Mouse (Mus musculus): Measurements from ENCODE around the gene Tdrd7. TPM values are rescaled to one million over a fixed set of nuclear protein-coding genes. Genes with fewer than 3 reads are reported as not detected.

The Tdrd7 gene
- polyA plus RNA-seq, 1 experiment from 2014 or later, result 20.4 TPM

DNA sequence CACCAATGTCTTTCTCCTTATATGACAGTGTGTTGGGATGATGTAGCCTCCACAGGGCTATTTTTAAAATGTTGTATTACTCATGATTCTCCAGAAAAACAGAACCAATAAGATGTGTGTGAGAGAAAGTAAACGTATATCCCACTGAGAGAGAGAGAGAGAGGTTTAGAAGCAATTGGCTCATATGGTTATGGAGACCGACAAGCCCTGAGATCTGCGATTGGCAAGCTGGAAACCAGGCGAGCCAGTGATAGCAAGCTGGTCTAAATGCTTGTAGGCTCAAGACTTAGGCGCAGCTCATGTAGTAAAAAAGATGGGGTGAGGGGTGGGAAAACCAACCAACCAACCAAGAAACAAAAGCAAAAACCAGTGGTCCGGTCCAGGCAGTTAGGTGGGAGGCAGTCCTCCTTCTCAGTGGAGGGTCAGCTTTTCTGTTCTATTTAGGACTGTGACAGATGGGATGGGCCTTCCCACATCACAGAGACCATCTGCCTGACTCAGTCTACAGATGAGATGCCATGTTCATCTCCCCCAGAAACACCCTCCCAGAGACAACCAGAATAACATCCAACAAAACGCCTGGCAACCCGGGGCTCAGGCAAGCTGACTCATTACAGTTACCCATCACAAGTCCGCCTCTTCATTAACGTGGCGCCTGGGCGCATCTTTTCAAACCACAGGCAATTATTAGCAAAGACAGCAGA, 96.3 kb downstream of the Tdrd7 start:
- 84% methylated on average over 12 of the region's 12 CpGs for WGBS
- ATAC-seq (ENCODE audit: low FRiP score), result 0 out of 2 replicates have a peak, but pooled peaks have one; percentile 32
- no peak overlapping the region for H3K4me2 ChIP-seq (replicated peaks)
- peaks cover 6% of the 10 kb centered on the region for H3K4me1 ChIP-seq
- no peaks in the 10 kb centered on the region for H3K36me3 ChIP-seq
- H3K27ac ChIP-seq, result no peak overlapping the region
- peaks cover 7% of the 10 kb centered on the region; the same call in 1 of the 2 replicates for H3K9me3 ChIP-seq (replicated peaks)
- no peak overlapping the region for H3K9ac ChIP-seq
- H3K4me3 ChIP-seq, result no peak overlapping the region
- H3K27me3 ChIP-seq, result no peaks in the 10 kb centered on the region; the same call in 1 of the 2 replicates

GRCm38 (mm10) chr4:46063841-46064240, 98.7 kb downstream of the Tdrd7 start:
- no peaks in the 10 kb centered on the region; the same call in 1 of the 2 replicates for H3K27me3 ChIP-seq
- no peak overlapping the region for H3K4me3 ChIP-seq
- no peak overlapping the region for H3K9ac ChIP-seq
- H3K4me2 ChIP-seq (replicated peaks), result no peak overlapping the region
- H3K4me1 ChIP-seq, result peaks cover 6% of the 10 kb centered on the region
- H3K9me3 ChIP-seq (replicated peaks), result no peaks in the 10 kb centered on the region
- no peak for ATAC-seq (ENCODE audit: low FRiP score)
- no peaks in the 10 kb centered on the region for H3K36me3 ChIP-seq
- H3K27ac ChIP-seq, result no peak overlapping the region
- WGBS, result 78% methylated on average over 4 of the region's 4 CpGs

DNA sequence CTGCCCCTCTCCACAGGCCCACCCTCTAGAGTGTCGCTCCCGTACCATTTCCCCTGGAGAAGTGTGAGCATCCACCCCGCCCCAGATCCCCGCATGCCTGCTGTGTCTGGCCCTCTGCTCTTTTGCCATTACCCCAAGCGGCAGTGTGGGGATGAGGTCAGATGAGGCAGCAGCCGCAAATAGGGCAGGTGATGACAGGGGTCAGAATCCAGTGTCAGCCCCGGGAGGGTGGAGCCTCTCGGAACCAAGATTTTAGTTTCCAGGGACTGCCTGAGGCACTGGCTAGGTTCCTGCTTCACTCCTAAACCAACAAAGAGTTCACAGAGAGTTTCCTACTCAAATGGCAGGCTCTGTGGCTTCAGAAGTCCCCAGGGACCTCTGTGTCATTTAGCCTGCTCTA, 99.1 kb downstream of the Tdrd7 start:
- no peak overlapping the region for H3K9ac ChIP-seq
- no peak overlapping the region for H3K4me2 ChIP-seq (replicated peaks)
- no peaks in the 10 kb centered on the region for H3K36me3 ChIP-seq
- H3K27ac ChIP-seq, result no peak overlapping the region
- peaks cover 6% of the 10 kb centered on the region for H3K4me1 ChIP-seq
- H3K27me3 ChIP-seq, result no peaks in the 10 kb centered on the region; the same call in 1 of the 2 replicates
- no peak for ATAC-seq (ENCODE audit: low FRiP score)
- no peaks in the 10 kb centered on the region for H3K9me3 ChIP-seq (replicated peaks)
- WGBS, result 45% methylated on average over 8 of the region's 8 CpGs
- H3K4me3 ChIP-seq, result no peak overlapping the region

GRCm38 (mm10) chr4:46064961-46065360, 99.8 kb downstream of the Tdrd7 start:
- H3K9ac ChIP-seq, result no peak overlapping the region
- H3K27me3 ChIP-seq, result no peaks in the 10 kb centered on the region; the same call in 1 of the 2 replicates
- H3K4me2 ChIP-seq (replicated peaks), result no peak overlapping the region
- H3K4me3 ChIP-seq, result no peak overlapping the region
- H3K4me1 ChIP-seq, result peaks cover 10% of the 10 kb centered on the region
- H3K9me3 ChIP-seq (replicated peaks), result no peaks in the 10 kb centered on the region
- H3K27ac ChIP-seq, result no peak overlapping the region
- 78% methylated on average over 3 of the region's 3 CpGs for WGBS
- H3K36me3 ChIP-seq, result no peaks in the 10 kb centered on the region
- ATAC-seq (ENCODE audit: low FRiP score), result no peak

GRCm38 (mm10) chr4:46065695-46066340, 100.7 kb downstream of the Tdrd7 start:
- Histone ChIP-seq H3K4me3 (no peak overlapping the region), H3K4me2 (replicated peaks) (no peak overlapping the region), H3K36me3 (no peaks in the 10 kb centered on the region), H3K27me3 (no peaks in the 10 kb centered on the region; the same call in 1 of the 2 replicates), H3K27ac (no peak overlapping the region), H3K9ac (no peak overlapping the region), H3K4me1 (peaks cover 11% of the 10 kb centered on the region), H3K9me3 (replicated peaks) (no peaks in the 10 kb centered on the region)
- WGBS, result 82% methylated on average over 8 of the region's 8 CpGs
- no peak for ATAC-seq (ENCODE audit: low FRiP score)

DNA sequence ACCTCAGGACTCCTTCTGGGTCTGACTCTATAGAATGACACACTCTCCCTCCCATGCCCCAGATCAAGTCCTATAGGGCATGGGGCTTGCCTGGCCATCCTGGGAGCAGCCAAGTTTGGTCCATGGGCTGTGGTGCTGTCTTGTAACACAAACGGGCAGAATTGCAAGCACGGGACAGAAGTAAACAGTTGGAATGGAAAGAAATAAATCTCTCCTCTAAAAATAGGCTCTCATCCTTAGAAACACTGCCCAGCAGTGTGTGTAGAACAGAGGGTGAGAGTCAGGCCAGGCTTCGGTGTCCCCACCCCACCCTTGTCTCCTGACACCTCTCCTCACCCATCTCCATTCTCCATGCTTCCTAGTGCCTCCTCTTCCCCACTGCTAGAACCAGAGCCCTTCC, 102.9 kb downstream of the Tdrd7 start:
- Histone ChIP-seq H3K27me3 (no peaks in the 10 kb centered on the region), H3K27ac (no peak overlapping the region), H3K4me1 (peaks cover 11% of the 10 kb centered on the region), H3K9me3 (replicated peaks) (no peaks in the 10 kb centered on the region), H3K9ac (no peak overlapping the region), H3K4me3 (no peak overlapping the region), H3K4me2 (replicated peaks) (no peak overlapping the region), H3K36me3 (no peaks in the 10 kb centered on the region)
- ATAC-seq (ENCODE audit: low FRiP score), result no peak
- 80% methylated on average over 3 of the region's 3 CpGs for WGBS

- 43% methylated on average over 1 of the region's 1 CpGs for WGBS
- no peak overlapping the region for H3K9ac ChIP-seq
- no peak overlapping the region for H3K27ac ChIP-seq
- H3K27me3 ChIP-seq, result no peaks in the 10 kb centered on the region
- no peak overlapping the region for H3K4me3 ChIP-seq
- H3K4me1 ChIP-seq, result peaks cover 11% of the 10 kb centered on the region
- ATAC-seq (ENCODE audit: low FRiP score), result no peak
- H3K9me3 ChIP-seq (replicated peaks), result no peaks in the 10 kb centered on the region
- no peaks in the 10 kb centered on the region for H3K36me3 ChIP-seq
- H3K4me2 ChIP-seq (replicated peaks), result no peak overlapping the region
Measured at GRCm38 (mm10) chr4:46068573-46068972, 103.4 kb downstream of the Tdrd7 start.

DNA sequence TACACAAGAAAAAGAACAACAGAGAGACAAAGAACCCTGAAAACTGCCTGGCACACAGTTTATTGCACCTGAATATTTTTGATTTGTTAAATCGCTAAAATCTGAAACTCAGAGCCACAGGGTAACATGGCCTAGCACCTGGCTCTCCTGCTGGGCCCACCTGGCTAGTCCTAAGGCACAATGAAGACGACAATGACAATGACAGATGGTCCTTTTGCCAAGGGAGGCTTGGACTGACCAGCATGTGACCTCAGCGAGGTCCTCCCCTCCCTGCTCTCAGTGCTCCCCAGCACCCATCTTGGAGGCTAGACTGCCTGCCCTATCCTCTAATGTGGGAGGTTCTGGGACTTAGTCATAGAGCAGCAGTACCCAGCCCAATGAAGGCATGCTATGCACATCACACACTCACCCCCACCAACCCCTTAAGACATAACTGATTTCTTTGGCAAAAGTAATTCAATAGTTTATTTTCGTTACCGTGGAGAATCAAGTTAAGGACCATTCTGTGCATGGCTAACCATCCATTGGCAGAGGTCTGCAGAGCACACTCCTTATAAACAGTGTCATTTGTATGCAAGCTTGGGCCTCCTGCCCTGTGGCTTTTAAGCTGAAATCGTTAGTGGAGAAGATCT, 104.8 kb downstream of the Tdrd7 start:
- Histone ChIP-seq H3K9me3 (replicated peaks) (no peaks in the 10 kb centered on the region), H3K9ac (no peak overlapping the region), H3K36me3 (no peaks in the 10 kb centered on the region), H3K4me1 (0 out of 2 replicates have a peak, but pooled peaks cover 5% of the 10 kb centered on the region), H3K4me3 (no peak overlapping the region), H3K27me3 (no peaks in the 10 kb centered on the region), H3K4me2 (replicated peaks) (no peak overlapping the region), H3K27ac (no peak overlapping the region)
- ATAC-seq (ENCODE audit: low FRiP score), result 0 out of 2 replicates have a peak, but pooled peaks have one; percentile 48
- 63% methylated on average over 6 of the region's 6 CpGs for WGBS

DNA sequence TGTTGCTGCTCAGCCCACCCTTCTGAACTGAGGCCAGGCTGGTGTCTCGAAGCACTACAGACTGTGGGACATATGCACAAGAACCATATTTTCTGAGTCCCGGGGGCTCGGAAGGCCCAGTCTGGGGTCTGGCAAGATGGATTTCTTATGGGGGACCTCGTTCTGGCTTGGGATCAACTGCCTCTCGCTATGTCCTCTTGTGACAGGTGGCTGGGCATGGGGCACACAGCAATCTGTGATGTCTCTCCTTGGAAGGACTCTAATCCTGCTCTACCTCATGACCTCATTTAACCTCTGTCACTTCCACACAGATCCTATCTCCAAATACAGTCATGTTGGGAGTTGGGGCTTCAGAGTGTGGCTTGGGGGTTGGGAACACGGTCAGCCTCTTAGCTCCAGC, 107.5 kb downstream of the Tdrd7 start:
- Histone ChIP-seq H3K9ac (no peak overlapping the region), H3K4me1 (0 out of 2 replicates have a peak, but pooled peaks cover 5% of the 10 kb centered on the region), H3K36me3 (no peaks in the 10 kb centered on the region), H3K4me3 (no peak overlapping the region), H3K4me2 (replicated peaks) (no peak overlapping the region), H3K9me3 (replicated peaks) (no peaks in the 10 kb centered on the region), H3K27ac (no peak overlapping the region), H3K27me3 (no peaks in the 10 kb centered on the region)
- WGBS, result 90% methylated on average over 6 of the region's 6 CpGs
- ATAC-seq (ENCODE audit: low FRiP score), result no peak

DNA sequence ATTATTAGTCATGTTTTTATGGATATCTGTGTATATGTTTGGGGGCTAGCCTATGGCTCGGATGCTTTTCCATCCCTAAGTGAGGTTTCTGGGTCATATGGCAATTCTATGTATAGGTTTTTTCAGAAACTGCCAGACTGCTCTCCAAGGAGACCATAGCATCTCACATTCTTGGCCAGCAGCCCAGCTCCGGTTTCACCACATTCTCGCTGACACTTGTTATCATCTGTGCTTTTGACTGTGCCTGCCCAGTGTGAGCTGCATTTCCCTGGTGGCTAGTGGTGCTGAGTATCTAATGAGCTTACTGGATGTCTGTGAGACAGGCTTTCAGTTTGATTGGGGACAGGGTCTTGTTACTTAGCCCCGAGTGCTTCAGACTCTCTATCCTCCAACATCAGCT, 108.6 kb downstream of the Tdrd7 start:
- Histone ChIP-seq H3K27ac (no peak overlapping the region), H3K4me2 (replicated peaks) (no peak overlapping the region), H3K27me3 (no peaks in the 10 kb centered on the region), H3K4me1 (0 out of 2 replicates have a peak, but pooled peaks cover 5% of the 10 kb centered on the region), H3K9ac (no peak overlapping the region), H3K9me3 (replicated peaks) (no peaks in the 10 kb centered on the region), H3K36me3 (no peaks in the 10 kb centered on the region), H3K4me3 (no peak overlapping the region)
- ATAC-seq (ENCODE audit: low FRiP score), result no peak
- WGBS, result 64% methylated on average over 4 of the region's 4 CpGs

DNA sequence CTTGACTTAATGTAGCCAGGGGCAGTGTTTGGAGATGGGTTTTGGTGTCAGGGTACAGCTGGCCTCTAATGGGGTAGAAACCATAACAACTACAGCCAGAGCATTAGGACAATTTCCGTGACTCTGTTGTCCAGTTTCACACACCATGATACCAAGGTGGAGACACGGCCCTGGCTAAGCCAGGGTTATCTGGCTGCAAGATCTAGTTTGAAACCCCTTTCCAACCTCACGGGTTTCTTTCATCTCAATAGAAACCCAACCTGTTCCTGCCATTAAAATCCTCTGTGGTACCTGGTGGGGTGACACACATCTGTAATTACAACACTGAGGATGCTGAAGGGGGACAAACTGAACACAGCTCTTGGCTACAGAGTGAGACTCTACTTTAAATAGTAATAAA, 110.5 kb downstream of the Tdrd7 start:
- Histone ChIP-seq H3K36me3 (no peaks in the 10 kb centered on the region), H3K4me3 (no peak overlapping the region), H3K9me3 (replicated peaks) (no peaks in the 10 kb centered on the region), H3K9ac (no peak overlapping the region), H3K4me1 (no peaks in the 10 kb centered on the region), H3K27ac (no peak overlapping the region), H3K4me2 (replicated peaks) (no peak overlapping the region), H3K27me3 (no peaks in the 10 kb centered on the region)
- WGBS, result 92% methylated on average over 3 of the region's 3 CpGs
- ATAC-seq (ENCODE audit: low FRiP score), result no peak

DNA sequence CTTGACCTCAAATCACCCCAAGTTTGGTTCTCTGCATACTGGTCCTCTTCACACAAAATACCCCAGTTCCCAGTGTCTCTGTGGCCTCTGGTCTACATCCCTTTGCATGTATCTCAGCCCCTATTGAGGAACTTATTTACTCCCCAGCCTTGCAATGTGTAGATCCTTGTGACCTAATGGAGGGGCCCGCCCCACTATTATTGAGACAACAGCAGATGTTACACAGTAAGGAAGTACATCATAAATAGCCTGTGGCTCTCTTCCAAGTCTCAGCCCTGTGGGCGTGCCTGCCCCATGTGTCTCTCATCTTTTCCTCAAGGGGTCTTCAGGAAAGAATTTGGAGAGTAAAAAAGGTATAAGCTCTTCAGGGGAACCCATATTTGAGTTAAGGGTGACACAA, 111.8 kb downstream of the Tdrd7 start:
- H3K9me3 ChIP-seq (replicated peaks), result no peaks in the 10 kb centered on the region
- ATAC-seq (ENCODE audit: low FRiP score), result no peak
- H3K9ac ChIP-seq, result no peak overlapping the region
- H3K27ac ChIP-seq, result no peak overlapping the region
- H3K4me3 ChIP-seq, result no peak overlapping the region
- no peaks in the 10 kb centered on the region for H3K36me3 ChIP-seq
- no peak overlapping the region for H3K4me2 ChIP-seq (replicated peaks)
- H3K27me3 ChIP-seq, result no peaks in the 10 kb centered on the region
- H3K4me1 ChIP-seq, result no peaks in the 10 kb centered on the region
- 84% methylated on average over 2 of the region's 2 CpGs for WGBS
